Mouse (Mus musculus) lung, postnatal 0 days (tissue): ENCODE results near the gene H1f0. TPM values are rescaled to one million over a fixed set of nuclear protein-coding genes. Genes with fewer than 3 reads are reported as not detected.
A peak's percentile ranks its signal among the peaks of the same experiment; 100 is the strongest.

Experiments used
- ATAC-seq: fragments of 200-750 bp; cut with Nextera tagmentation; 2 replicates; pipeline ENCODE4 v1.8.0; 2017; ENCODE audit warnings: moderate library complexity
- DNase-seq: peaks from one replicate; pipeline ENCODE4 v3.0.0-alpha.2; 2016; ENCODE audit warnings: low spot score
- H3K27ac ChIP-seq: fragments of 300-500 bp; sonication (generic); 2 replicates; pipeline ENCODE4 v1.5.1; 2014; ENCODE audit warnings: antibody characterized with exemption, mild to moderate bottlenecking, low read length, mixed read lengths
- H3K27me3 ChIP-seq: fragments of 300-500 bp; sonication (generic); replicated peaks from 2 replicates; pipeline ENCODE4 v1.6.1; 2014; ENCODE audit warnings: low read length, mixed read lengths; ENCODE audit not compliant: insufficient read depth
- H3K36me3 ChIP-seq: fragments of 300-500 bp; sonication (generic); 2 replicates; pipeline ENCODE4 v1.6.1; 2014; ENCODE audit warnings: low read length, mixed read lengths; ENCODE audit not compliant: insufficient read depth
- H3K4me1 ChIP-seq: fragments of 300-500 bp; sonication (generic); 2 replicates; pipeline ENCODE4 v1.6.1; 2014; ENCODE audit warnings: antibody characterized with exemption, low read depth, low read length, mixed read lengths; ENCODE audit not compliant: insufficient read depth
- H3K4me2 ChIP-seq: fragments of 300-500 bp; sonication (generic); replicated peaks from 2 replicates; pipeline ENCODE4 v1.6.1; 2014; ENCODE audit warnings: low read depth, mild to moderate bottlenecking, low read length, moderate library complexity, mixed read lengths
- H3K4me3 ChIP-seq: fragments of 300-500 bp; sonication (generic); 2 replicates; pipeline ENCODE4 v1.5.1; 2014; ENCODE audit warnings: low read depth, low read length
- H3K9ac ChIP-seq: fragments of 300-500 bp; sonication (generic); replicated peaks from 2 replicates; pipeline ENCODE4 v1.6.1; 2014; ENCODE audit warnings: low read depth, mild to moderate bottlenecking
- H3K9me3 ChIP-seq: fragments of 300-500 bp; sonication (generic); 2 replicates; pipeline ENCODE4 v1.6.1; 2016; ENCODE audit warnings: low read length, mixed read lengths
- CTCF ChIP-seq: IDR thresholded peaks from 2 replicates; pipeline ENCODE4 v1.5.1; 2016; ENCODE audit warnings: antibody characterized with exemption, mild to moderate bottlenecking
- EP300 ChIP-seq: IDR thresholded peaks from 2 replicates; pipeline ENCODE4 v1.6.1; 2016; ENCODE audit warnings: antibody characterized with exemption, mild to moderate bottlenecking, control low read depth
- WGBS: fragments of 180-500 bp; shearing (Covaris S2); extraction: QIAGEN DNeasy Blood & Tissue Kit; methylation state at CpG from one replicate; pipeline ENCODE4 v1.1.7; 2014; 5-methylcytosine and 5-hydroxymethylcytosine counted together
- polyA plus RNA-seq: library from polyadenylated mRNA; unstranded; fragments of >200 nt; fragmentation: Nextera tagmentation; extraction: Ambion mirVana; gene quantifications from 2 replicates; pipeline ENCODE4 v1.2.1, GENCODE M21; 2015

Gene H1f0
- polyA plus RNA-seq, 1 experiment from 2014 or later: 263 TPM

- 20% methylated on average over 23 of the region's 24 CpGs for WGBS
- peaks cover 5% of the 10 kb centered on the region; the same call in 1 of the 2 replicates for H3K4me1 ChIP-seq
- no peaks in the 10 kb centered on the region for H3K36me3 ChIP-seq
- TF ChIP-seq CTCF (no peak), EP300 (no peak)
- H3K9me3 ChIP-seq: no peaks in the 10 kb centered on the region
- H3K27me3 ChIP-seq: peaks cover 29% of the 10 kb centered on the region
- DNase-seq (peak; percentile 41), ATAC-seq (no peak)
- H3K4me2 ChIP-seq: peak overlapping the region; percentile 43; the same call in 1 of the 2 replicates
- H3K4me3 ChIP-seq: peak overlapping the region; percentile 5; the same call in 1 of the 2 replicates
- H3K27ac ChIP-seq: no peak overlapping the region
- H3K9ac ChIP-seq: no peak overlapping the region
These were observed 12.5 kb downstream of the H1f0 start for GRCm38 (mm10) chr15:79040501-79041416.

- H3K27me3 ChIP-seq: peaks cover 29% of the 10 kb centered on the region
- 68% methylated on average over 6 of the region's 6 CpGs for WGBS
These were observed 13.3 kb downstream of the H1f0 start, which contains the start of gene Galr3 for GRCm38 (mm10) chr15:79041585-79041984. Gene Galr3, plus strand, starts transcription at chr15:79041885.

GRCm38 (mm10) chr15:79042721-79043491, 14.7 kb downstream of the H1f0 start:
- ATAC-seq: peak; percentile 18
- no peak overlapping the region for H3K27ac ChIP-seq
- H3K4me3 ChIP-seq: peak overlapping the region; percentile 44
- no peaks in the 10 kb centered on the region for H3K36me3 ChIP-seq
- peaks cover 5% of the 10 kb centered on the region; the same call in 1 of the 2 replicates for H3K4me1 ChIP-seq
- H3K27me3 ChIP-seq: peaks cover 29% of the 10 kb centered on the region
- peak overlapping the region; percentile 81 for H3K4me2 ChIP-seq
- 1% methylated on average over 80 of the region's 105 CpGs for WGBS
- H3K9ac ChIP-seq: no peak overlapping the region
- peak; percentile 31 for TF ChIP-seq CTCF
- no peak for TF ChIP-seq EP300
- DNase-seq: peak; percentile 17
- no peaks in the 10 kb centered on the region for H3K9me3 ChIP-seq

More at GRCm38 (mm10) chr15:79041585-79041984, 13.3 kb downstream of the H1f0 start, which contains the start of gene Galr3:
- Histone ChIP-seq H3K9ac (no peak within 1 kb of the TSS), H3K36me3 (no peaks in the 10 kb centered on the region), H3K4me2 (peak within 1 kb of the TSS; percentile 81), H3K4me3 (peak within 1 kb of the TSS; percentile 44), H3K4me1 (peaks cover 5% of the 10 kb centered on the region; the same call in 1 of the 2 replicates), H3K27ac (no peak within 1 kb of the TSS), H3K9me3 (no peaks in the 10 kb centered on the region)
- TF ChIP-seq CTCF (no peak), EP300 (no peak)
- ATAC-seq: no peak
- DNase-seq: no peak

DNA sequence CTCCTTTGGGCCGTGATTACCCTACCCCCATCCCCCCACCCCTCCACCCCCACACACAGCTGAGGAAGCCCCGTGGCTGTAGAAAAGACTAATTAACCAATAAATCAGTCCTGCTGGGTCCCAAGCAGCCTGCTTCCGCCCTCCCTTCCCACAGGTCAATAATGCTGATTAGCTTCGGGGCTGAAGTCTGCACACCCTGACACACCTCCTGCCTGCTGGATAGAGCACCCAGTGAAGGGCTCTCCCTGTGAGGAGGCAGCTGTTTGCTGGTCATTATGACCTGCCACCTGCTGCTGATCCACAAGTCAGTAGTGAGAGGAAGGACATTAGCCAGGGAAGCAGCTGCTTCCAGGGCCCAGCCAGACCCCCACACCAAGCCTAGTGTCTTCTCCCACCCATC, 16.6 kb downstream of the H1f0 start:
- Histone ChIP-seq H3K36me3 (no peaks in the 10 kb centered on the region), H3K4me1 (peaks cover 5% of the 10 kb centered on the region; the same call in 1 of the 2 replicates), H3K27ac (no peak overlapping the region), H3K9ac (no peak overlapping the region), H3K4me2 (no peak overlapping the region), H3K27me3 (peaks cover 29% of the 10 kb centered on the region), H3K9me3 (no peaks in the 10 kb centered on the region), H3K4me3 (no peak overlapping the region)
- no peak for DNase-seq
- TF ChIP-seq CTCF (no peak), EP300 (no peak)
- 16% methylated on average over 4 of the region's 4 CpGs for WGBS
- no peak for ATAC-seq

DNA sequence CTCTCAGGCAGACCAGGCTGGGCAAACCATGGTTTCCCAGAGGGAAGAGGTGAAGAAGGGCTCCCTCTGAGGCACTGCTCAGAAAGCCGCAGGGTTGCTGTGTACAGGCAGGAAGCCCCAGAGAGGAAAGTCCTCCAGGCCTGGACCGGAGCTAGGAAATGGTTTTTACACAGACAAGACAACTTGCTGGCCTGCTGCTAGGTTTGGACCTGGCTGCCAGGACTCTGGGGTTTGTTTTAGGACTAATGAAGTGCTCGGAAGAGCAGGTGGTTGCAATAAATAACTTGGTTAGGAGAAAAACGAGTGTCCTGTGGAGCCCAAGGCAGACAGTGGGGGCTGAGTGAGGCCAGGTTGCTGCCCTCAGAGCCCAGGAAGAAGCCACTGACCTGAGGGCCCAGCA, 19.9 kb downstream of the H1f0 start:
- Histone ChIP-seq H3K36me3 (0 out of 2 replicates have a peak, but pooled peaks cover 5% of the 10 kb centered on the region), H3K4me3 (no peak overlapping the region), H3K4me1 (no peaks in the 10 kb centered on the region; the same call in 1 of the 2 replicates), H3K9me3 (no peaks in the 10 kb centered on the region), H3K9ac (no peak overlapping the region), H3K27ac (no peak overlapping the region), H3K4me2 (no peak overlapping the region), H3K27me3 (peaks cover 7% of the 10 kb centered on the region)
- no peak for DNase-seq
- no peak for ATAC-seq
- 59% methylated on average over 4 of the region's 4 CpGs for WGBS
- TF ChIP-seq EP300: no peak
- TF ChIP-seq CTCF: no peak
